Mouse (Mus musculus) heart, embryonic 15.5 days (tissue): ENCODE data around the gene Dcst2. TPM values are rescaled to one million over a fixed set of nuclear protein-coding genes. Genes with fewer than 3 reads are reported as not detected.
A peak's percentile ranks its signal among the peaks of the same experiment; 100 is the strongest.

Experiments
- ATAC-seq: fragments of 200-750 bp; cut with Nextera tagmentation; replicated peaks from 2 replicates; pipeline ENCODE4 v1.8.0; 2017; ENCODE audit warnings: low read depth, moderate TSS enrichment; ENCODE audit not compliant: insufficient number of reproducible peaks, insufficient read depth, low FRiP score
- H3K27ac ChIP-seq: fragments of 300-500 bp; sonication (generic); 2 replicates; pipeline ENCODE4 v1.5.1; 2015; ENCODE audit warnings: mild to moderate bottlenecking, inconsistent platforms
- H3K27me3 ChIP-seq: fragments of 300-500 bp; sonication (generic); 2 replicates; pipeline ENCODE4 v1.6.1; 2015; ENCODE audit warnings: inconsistent platforms
- H3K36me3 ChIP-seq: fragments of 300-500 bp; sonication (generic); 2 replicates; pipeline ENCODE4 v1.6.1; 2015; ENCODE audit warnings: mild to moderate bottlenecking, inconsistent platforms
- H3K4me1 ChIP-seq: fragments of 300-500 bp; sonication (generic); replicated peaks from 2 replicates; pipeline ENCODE4 v1.6.1; 2015; ENCODE audit warnings: inconsistent platforms
- H3K4me2 ChIP-seq: fragments of 300-500 bp; sonication (generic); 2 replicates; pipeline ENCODE4 v1.6.1; 2015; ENCODE audit warnings: inconsistent platforms, mild to moderate bottlenecking, moderate library complexity
- H3K4me3 ChIP-seq: fragments of 300-500 bp; sonication (generic); 2 replicates; pipeline ENCODE4 v1.5.1; 2015; ENCODE audit warnings: mild to moderate bottlenecking, inconsistent platforms
- H3K9ac ChIP-seq: fragments of 300-500 bp; sonication (generic); 2 replicates; pipeline ENCODE4 v1.6.1; 2015; ENCODE audit warnings: mild to moderate bottlenecking, inconsistent platforms
- H3K9me3 ChIP-seq: fragments of 300-500 bp; sonication (generic); replicated peaks from 2 replicates; pipeline ENCODE4 v1.6.1; 2016; ENCODE audit warnings: inconsistent platforms
- WGBS: fragments of 180-500 bp; shearing (Covaris S2); methylation state at CpG from one replicate; pipeline ENCODE4 v1.1.7; 2015; ENCODE audit warnings: mixed read lengths; 5-methylcytosine and 5-hydroxymethylcytosine counted together
- polyA plus RNA-seq: library from polyadenylated mRNA; unstranded; fragments of >200 nt; fragmentation: Nextera tagmentation; extraction: Ambion mirVana; gene quantifications from 2 replicates; pipeline ENCODE4 v1.2.1, GENCODE M21; 2015

The Dcst2 gene
- polyA plus RNA-seq, 1 experiment from 2014 or later: not detected

GRCm38 (mm10) chr3:89365486-89366414 lies 4.0 kb downstream of the Dcst2 start:
- Histone ChIP-seq H3K27ac (no peak overlapping the region), H3K4me3 (no peak overlapping the region), H3K4me2 (no peak overlapping the region), H3K9me3 (no peaks in the 10 kb centered on the region), H3K4me1 (no peaks in the 10 kb centered on the region; the same call in 1 of the 2 replicates), H3K36me3 (no peaks in the 10 kb centered on the region), H3K9ac (no peak overlapping the region), H3K27me3 (peaks cover 16% of the 10 kb centered on the region; the same call in 1 of the 2 replicates)
- no peak for ATAC-seq
- WGBS: 66% methylated on average over 20 of the region's 20 CpGs

- peak; percentile 44; the same call in 1 of the 2 replicates for ATAC-seq
- Histone ChIP-seq H3K27ac (no peak overlapping the region), H3K36me3 (no peaks in the 10 kb centered on the region), H3K4me2 (no peak overlapping the region), H3K9me3 (no peaks in the 10 kb centered on the region), H3K9ac (no peak overlapping the region), H3K27me3 (peaks cover 16% of the 10 kb centered on the region), H3K4me3 (no peak overlapping the region), H3K4me1 (no peaks in the 10 kb centered on the region; the same call in 1 of the 2 replicates)
- 40% methylated on average over 11 of the region's 11 CpGs for WGBS
These were observed 5.6 kb downstream of the Dcst2 start for GRCm38 (mm10) chr3:89367338-89367737.

GRCm38 (mm10) chr3:89373581-89374231 lies 11.9 kb downstream of the Dcst2 start:
- 49% methylated on average over 5 of the region's 5 CpGs for WGBS
- H3K27ac ChIP-seq: no peak overlapping the region
- no peak overlapping the region for H3K4me2 ChIP-seq
- no peak overlapping the region for H3K9ac ChIP-seq
- no peaks in the 10 kb centered on the region for H3K36me3 ChIP-seq
- H3K4me3 ChIP-seq: no peak overlapping the region
- H3K9me3 ChIP-seq: no peaks in the 10 kb centered on the region
- no peaks in the 10 kb centered on the region; the same call in 1 of the 2 replicates for H3K27me3 ChIP-seq
- ATAC-seq: no peak
- H3K4me1 ChIP-seq: peaks cover 12% of the 10 kb centered on the region

GRCm38 (mm10) chr3:89377831-89378230 lies 16.1 kb downstream of the Dcst2 start:
- no peak for ATAC-seq
- peaks cover 17% of the 10 kb centered on the region for H3K4me1 ChIP-seq
- H3K27ac ChIP-seq: no peak overlapping the region
- H3K9me3 ChIP-seq: no peaks in the 10 kb centered on the region
- H3K27me3 ChIP-seq: no peaks in the 10 kb centered on the region
- peak overlapping the region; percentile 26; the same call in 1 of the 2 replicates for H3K9ac ChIP-seq
- H3K36me3 ChIP-seq: peaks cover 16% of the 10 kb centered on the region; the same call in 1 of the 2 replicates
- H3K4me3 ChIP-seq: peak overlapping the region; percentile 66
- 77% methylated on average over 4 of the region's 4 CpGs for WGBS
- peak overlapping the region; percentile 92 for H3K4me2 ChIP-seq

- peak; percentile 87 for ATAC-seq
- peak overlapping the region; percentile 66 for H3K4me3 ChIP-seq
- peak overlapping the region; percentile 51; the same call in 1 of the 2 replicates for H3K27ac ChIP-seq
- peaks cover 16% of the 10 kb centered on the region; the same call in 1 of the 2 replicates for H3K36me3 ChIP-seq
- peak overlapping the region; percentile 66 for H3K9ac ChIP-seq
- no peaks in the 10 kb centered on the region for H3K27me3 ChIP-seq
- H3K4me1 ChIP-seq: peaks cover 17% of the 10 kb centered on the region
- 4% methylated on average over 29 of the region's 29 CpGs for WGBS
- H3K4me2 ChIP-seq: peak overlapping the region; percentile 92
- no peaks in the 10 kb centered on the region for H3K9me3 ChIP-seq
These were observed 16.8 kb downstream of the Dcst2 start for GRCm38 (mm10) chr3:89378394-89379067.

GRCm38 (mm10) chr3:89379388-89380131 lies 17.8 kb downstream of the Dcst2 start:
- Histone ChIP-seq H3K9ac (no peak overlapping the region), H3K9me3 (no peaks in the 10 kb centered on the region), H3K4me1 (peaks cover 17% of the 10 kb centered on the region), H3K36me3 (peaks cover 16% of the 10 kb centered on the region; the same call in 1 of the 2 replicates), H3K4me3 (no peak overlapping the region), H3K27me3 (no peaks in the 10 kb centered on the region), H3K4me2 (no peak overlapping the region), H3K27ac (no peak overlapping the region)
- WGBS: 85% methylated on average over 31 of the region's 31 CpGs
- no peak for ATAC-seq

GRCm38 (mm10) chr3:89380291-89380690 lies 18.5 kb downstream of the Dcst2 start:
- no peak for ATAC-seq
- peaks cover 25% of the 10 kb centered on the region for H3K4me1 ChIP-seq
- no peaks in the 10 kb centered on the region for H3K9me3 ChIP-seq
- no peaks in the 10 kb centered on the region for H3K27me3 ChIP-seq
- no peak overlapping the region for H3K27ac ChIP-seq
- H3K9ac ChIP-seq: no peak overlapping the region
- no peak overlapping the region for H3K4me2 ChIP-seq
- H3K36me3 ChIP-seq: peaks cover 16% of the 10 kb centered on the region; the same call in 1 of the 2 replicates
- WGBS: 91% methylated on average over 14 of the region's 14 CpGs
- H3K4me3 ChIP-seq: no peak overlapping the region

- H3K4me3 ChIP-seq: no peak overlapping the region
- peaks cover 16% of the 10 kb centered on the region; the same call in 1 of the 2 replicates for H3K36me3 ChIP-seq
- ATAC-seq: no peak
- no peak overlapping the region for H3K4me2 ChIP-seq
- H3K27ac ChIP-seq: no peak overlapping the region
- no peaks in the 10 kb centered on the region for H3K27me3 ChIP-seq
- peaks cover 25% of the 10 kb centered on the region for H3K4me1 ChIP-seq
- H3K9ac ChIP-seq: no peak overlapping the region
- WGBS: 90% methylated on average over 18 of the region's 18 CpGs
- no peaks in the 10 kb centered on the region for H3K9me3 ChIP-seq
These were observed 18.9 kb downstream of the Dcst2 start for GRCm38 (mm10) chr3:89380711-89381110.

- ATAC-seq: no peak
- Histone ChIP-seq H3K9ac (no peak overlapping the region), H3K4me2 (no peak overlapping the region), H3K4me3 (no peak overlapping the region), H3K9me3 (no peaks in the 10 kb centered on the region), H3K4me1 (peaks cover 25% of the 10 kb centered on the region), H3K36me3 (peaks cover 16% of the 10 kb centered on the region; the same call in 1 of the 2 replicates), H3K27ac (no peak overlapping the region), H3K27me3 (no peaks in the 10 kb centered on the region)
- WGBS: 77% methylated on average over 11 of the region's 11 CpGs
These were observed 19.5 kb downstream of the Dcst2 start for GRCm38 (mm10) chr3:89381233-89381632.

- 85% methylated on average over 9 of the region's 9 CpGs for WGBS
- H3K4me2 ChIP-seq: no peak overlapping the region
- H3K9me3 ChIP-seq: no peaks in the 10 kb centered on the region
- no peaks in the 10 kb centered on the region for H3K27me3 ChIP-seq
- ATAC-seq: no peak
- H3K4me3 ChIP-seq: no peak overlapping the region
- no peak overlapping the region for H3K27ac ChIP-seq
- no peak overlapping the region for H3K9ac ChIP-seq
- peaks cover 25% of the 10 kb centered on the region for H3K4me1 ChIP-seq
- peaks cover 16% of the 10 kb centered on the region; the same call in 1 of the 2 replicates for H3K36me3 ChIP-seq
These were observed 20.5 kb downstream of the Dcst2 start for GRCm38 (mm10) chr3:89382033-89382882.
